Mouse (Mus musculus): ENCODE measurements around the gene Hoxa11.

DNA sequence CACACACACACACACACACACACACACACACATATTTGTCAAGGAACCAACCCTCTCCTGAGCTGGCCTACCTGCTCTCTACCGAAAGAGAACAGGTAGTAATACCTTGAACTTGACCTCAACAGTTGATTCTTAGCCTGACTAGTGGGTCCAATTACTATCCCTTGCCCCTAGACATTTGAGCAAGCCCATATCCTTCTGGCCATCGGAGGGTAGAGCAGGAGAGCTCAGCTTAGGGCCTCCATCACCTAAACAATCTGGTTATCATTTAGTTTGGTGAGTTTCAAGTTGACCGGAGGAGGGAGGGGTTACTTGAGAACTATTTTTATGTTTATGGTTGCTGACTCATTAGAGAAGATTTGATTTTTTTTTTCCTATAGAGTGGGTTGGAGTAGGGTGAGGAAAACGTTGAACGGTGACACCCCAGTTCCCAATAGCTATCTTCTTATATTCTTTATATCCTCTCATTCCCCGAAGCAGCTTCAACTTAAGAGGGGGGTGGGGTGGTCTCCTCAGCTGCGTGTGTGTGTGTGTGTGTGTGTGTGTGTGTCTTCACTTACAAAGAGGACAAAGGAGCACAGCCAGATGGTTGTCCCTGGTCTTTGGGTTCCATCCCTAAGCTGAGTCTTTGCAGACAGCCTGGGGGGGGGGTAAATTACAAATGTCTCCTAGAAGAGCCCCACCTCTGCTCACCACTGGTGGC is 5.7 kb upstream of the Hoxa11 start:
- no peak for TF ChIP-seq ZC3H11A (IDR thresholded peaks at IDR 0.05; ENCODE audit: borderline replicate concordance, low read depth, low read length)
- TF ChIP-seq MAFK (IDR thresholded peaks at IDR 0.05; ENCODE audit: insufficient read depth, low read depth, low read length): no peak
- no peak for TF ChIP-seq HCFC1 (IDR thresholded peaks at IDR 0.05; ENCODE audit: borderline replicate concordance, insufficient read depth, low read length)
